Mouse (Mus musculus) lung, postnatal 10 days (tissue): ENCODE results near the gene Zbtb45.
A peak's percentile ranks its signal among the peaks of the same experiment; 100 is the strongest.

Experiments used
- DNase-seq: peaks from one replicate; pipeline ENCODE4 v3.0.0; 2021

The Zbtb45 gene

GRCm38 (mm10) chr7:13033451-13034147 lies 23.8 kb upstream of the Zbtb45 start:
- DNase-seq: no peak

GRCm38 (mm10) chr7:13032541-13032940 lies 22.7 kb upstream of the Zbtb45 start:
- no peak for DNase-seq

- no peak for DNase-seq
Measured at GRCm38 (mm10) chr7:13031983-13032382, 22.1 kb upstream of the Zbtb45 start.

GRCm38 (mm10) chr7:13031069-13031468 lies 21.2 kb upstream of the Zbtb45 start:
- DNase-seq: peak; percentile 51

GRCm38 (mm10) chr7:13028986-13029385 lies 19.2 kb upstream of the Zbtb45 start:
- no peak for DNase-seq

GRCm38 (mm10) chr7:13025511-13026112 lies 15.8 kb upstream of the Zbtb45 start:
- DNase-seq: no peak

- DNase-seq: peak; percentile 83
Measured at GRCm38 (mm10) chr7:13024805-13025204, 15.0 kb upstream of the Zbtb45 start.

- peak; percentile 93 for DNase-seq
Measured at GRCm38 (mm10) chr7:13023928-13024731, 14.3 kb upstream of the Zbtb45 start.

- peak; percentile 86 for DNase-seq
Measured at GRCm38 (mm10) chr7:13022773-13023535, 13.1 kb upstream of the Zbtb45 start.

GRCm38 (mm10) chr7:13015217-13015616 lies 5.4 kb upstream of the Zbtb45 start:
- no peak for DNase-seq

- DNase-seq: no peak
Measured at GRCm38 (mm10) chr7:13014275-13014839, 4.5 kb upstream of the Zbtb45 start.

- DNase-seq: no peak
Measured at GRCm38 (mm10) chr7:13013671-13014070, 3.8 kb upstream of the Zbtb45 start.

- peak; percentile 96 for DNase-seq
Measured at GRCm38 (mm10) chr7:13009143-13010004, 460 bp downstream of the Zbtb45 start.

GRCm38 (mm10) chr7:13007341-13008092 lies 2.3 kb downstream of the Zbtb45 start:
- DNase-seq: no peak

GRCm38 (mm10) chr7:13006531-13006930 lies 3.3 kb downstream of the Zbtb45 start:
- no peak for DNase-seq

- no peak for DNase-seq
Measured at GRCm38 (mm10) chr7:13006011-13006410, 3.8 kb downstream of the Zbtb45 start.

- DNase-seq: no peak
Measured at GRCm38 (mm10) chr7:13003380-13003779, 6.5 kb downstream of the Zbtb45 start.

- no peak for DNase-seq
Measured at GRCm38 (mm10) chr7:13001584-13001983, 8.2 kb downstream of the Zbtb45 start.

- DNase-seq: no peak
Measured at GRCm38 (mm10) chr7:12998851-12999250, 11.0 kb downstream of the Zbtb45 start, which contains the start of gene Trim28. TSS of gene Trim28 (plus strand) at chr7:12999114.

GRCm38 (mm10) chr7:12998053-12998452 lies 11.8 kb downstream of the Zbtb45 start, which contains the start of gene Slc27a5:
TSS of gene Slc27a5 (minus strand) at chr7:12998192.
- no peak for DNase-seq

- DNase-seq: no peak
Measured at GRCm38 (mm10) chr7:12997230-12997629, 12.6 kb downstream of the Zbtb45 start.
